Mouse (Mus musculus): ENCODE measurements around the gene Gm20390. TPM values are rescaled to one million over a fixed set of nuclear protein-coding genes. Genes with fewer than 3 reads are reported as not detected.

The Gm20390 gene
- 5.3 and 10.9 TPM in 2 replicates for total RNA-seq (2017)

- ATAC-seq (ENCODE audit: extremely low read depth, insufficient number of reproducible peaks, low FRiP score, poor library complexity, severe bottlenecking) = peak; percentile 97
Observed at GRCm38 (mm10) chr11:93968005-93968847, at the start of gene Gm20390, which contains the start of gene Nme1. Gene Gm20390 (minus strand): TSS chr11:93968293. Gene Nme1 (minus strand): TSS chr11:93968521.

GRCm38 (mm10) chr11:94003346-94003745, 35.3 kb upstream of the Gm20390 start:
- no peak for ATAC-seq (ENCODE audit: extremely low read depth, insufficient number of reproducible peaks, low FRiP score, poor library complexity, severe bottlenecking)

- ATAC-seq (ENCODE audit: extremely low read depth, insufficient number of reproducible peaks, low FRiP score, poor library complexity, severe bottlenecking) = no peak
Observed at GRCm38 (mm10) chr11:93999276-93999675, 31.2 kb upstream of the Gm20390 start.

GRCm38 (mm10) chr11:93997141-93997775, 29.2 kb upstream of the Gm20390 start:
- ATAC-seq (ENCODE audit: extremely low read depth, insufficient number of reproducible peaks, low FRiP score, poor library complexity, severe bottlenecking) = peak; percentile 7; the same call in 1 of the 2 replicates

- ATAC-seq (ENCODE audit: extremely low read depth, insufficient number of reproducible peaks, low FRiP score, poor library complexity, severe bottlenecking) = peak; percentile 43
Observed at GRCm38 (mm10) chr11:93996306-93997140, 28.4 kb upstream of the Gm20390 start.

GRCm38 (mm10) chr11:93995720-93996305, 27.7 kb upstream of the Gm20390 start, which contains the start of gene Spag9:
Gene Spag9 (plus strand): TSS chr11:93996091.
- ATAC-seq (ENCODE audit: extremely low read depth, insufficient number of reproducible peaks, low FRiP score, poor library complexity, severe bottlenecking) = peak; percentile 74

- ATAC-seq (ENCODE audit: extremely low read depth, insufficient number of reproducible peaks, low FRiP score, poor library complexity, severe bottlenecking) = peak; percentile 82
Observed at GRCm38 (mm10) chr11:93995111-93995719, 27.1 kb upstream of the Gm20390 start.

GRCm38 (mm10) chr11:93994531-93994930, 26.4 kb upstream of the Gm20390 start:
- no peak for ATAC-seq (ENCODE audit: extremely low read depth, insufficient number of reproducible peaks, low FRiP score, poor library complexity, severe bottlenecking)

GRCm38 (mm10) chr11:93988328-93989062, 20.4 kb upstream of the Gm20390 start:
- ATAC-seq (ENCODE audit: extremely low read depth, insufficient number of reproducible peaks, low FRiP score, poor library complexity, severe bottlenecking) = no peak

- ATAC-seq (ENCODE audit: extremely low read depth, insufficient number of reproducible peaks, low FRiP score, poor library complexity, severe bottlenecking) = no peak
Observed at GRCm38 (mm10) chr11:93987625-93988327, 19.7 kb upstream of the Gm20390 start.

- ATAC-seq (ENCODE audit: extremely low read depth, insufficient number of reproducible peaks, low FRiP score, poor library complexity, severe bottlenecking) = peak; percentile 49
Observed at GRCm38 (mm10) chr11:93987026-93987425, 18.9 kb upstream of the Gm20390 start.

GRCm38 (mm10) chr11:93986298-93986697, 18.2 kb upstream of the Gm20390 start:
- ATAC-seq (ENCODE audit: extremely low read depth, insufficient number of reproducible peaks, low FRiP score, poor library complexity, severe bottlenecking) = no peak

- no peak for ATAC-seq (ENCODE audit: extremely low read depth, insufficient number of reproducible peaks, low FRiP score, poor library complexity, severe bottlenecking)
Observed at GRCm38 (mm10) chr11:93985265-93985664, 17.2 kb upstream of the Gm20390 start.

GRCm38 (mm10) chr11:93984619-93985018, 16.5 kb upstream of the Gm20390 start:
- peak; percentile 57 for ATAC-seq (ENCODE audit: extremely low read depth, insufficient number of reproducible peaks, low FRiP score, poor library complexity, severe bottlenecking)

- no peak for ATAC-seq (ENCODE audit: extremely low read depth, insufficient number of reproducible peaks, low FRiP score, poor library complexity, severe bottlenecking)
Observed at GRCm38 (mm10) chr11:93979502-93980049, 11.5 kb upstream of the Gm20390 start.

- ATAC-seq (ENCODE audit: extremely low read depth, insufficient number of reproducible peaks, low FRiP score, poor library complexity, severe bottlenecking) = no peak
Observed at GRCm38 (mm10) chr11:93972951-93973350, 4.9 kb upstream of the Gm20390 start.

- ATAC-seq (ENCODE audit: extremely low read depth, insufficient number of reproducible peaks, low FRiP score, poor library complexity, severe bottlenecking) = no peak
Observed at GRCm38 (mm10) chr11:93969799-93970198, 1.7 kb upstream of the Gm20390 start.

Data from neutrophil, adult 5-6 weeks (primary cell).